Mouse (Mus musculus): ENCODE measurements around the gene Wipf1. TPM values are rescaled to one million over a fixed set of nuclear protein-coding genes. Genes with fewer than 3 reads are reported as not detected.
"Not testable (repeated sequence)": the region's sequence is repeated elsewhere in the genome, so short reads cannot be mapped to it uniquely, and the experiment has no call there.

The Wipf1 gene
- polyA plus RNA-seq, 1 experiment from 2014 or later: 7.8 TPM

DNA sequence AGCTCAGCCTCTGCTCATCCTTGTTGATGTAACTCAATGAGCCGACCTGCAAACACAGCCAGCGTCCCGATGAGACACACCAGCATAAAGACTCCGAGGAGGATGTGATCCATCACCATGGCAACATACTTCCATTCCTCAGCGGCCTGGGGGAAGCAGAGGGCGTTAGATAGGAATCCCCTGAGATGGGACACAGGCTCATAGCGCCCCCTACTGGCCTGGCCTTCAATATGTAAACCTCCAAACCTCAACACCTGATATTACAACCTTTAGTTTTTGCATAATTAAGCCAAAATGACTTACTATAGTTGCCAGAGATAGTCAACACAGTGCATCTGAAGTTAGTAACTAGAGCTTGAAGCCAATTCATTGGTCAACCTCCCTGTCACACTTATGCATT, 36.6 kb upstream of the Wipf1 start:
- no peak overlapping the region for H3K27ac ChIP-seq (ENCODE audit: low read depth, low read length)
- no peaks in the 10 kb centered on the region for H3K9me3 ChIP-seq (replicated peaks; ENCODE audit: control insufficient read depth, low read length)
- H3K4me3 ChIP-seq (ENCODE audit: low read depth, low read length): no peak overlapping the region
- H3K36me3 ChIP-seq (ENCODE audit: control insufficient read depth, insufficient read depth, low read length): no peaks in the 10 kb centered on the region
- WGBS (ENCODE audit: insufficient replicate concordance): 24% methylated on average over 7 of the region's 7 CpGs
- H3K4me1 ChIP-seq (ENCODE audit: control insufficient read depth, insufficient read depth, low read length): peaks cover 6% of the 10 kb centered on the region; the same call in 1 of the 2 replicates
- no peak overlapping the region for H3K9ac ChIP-seq (ENCODE audit: low read depth, low read length)
- no peaks in the 10 kb centered on the region for H3K27me3 ChIP-seq (ENCODE audit: control insufficient read depth, insufficient read depth, low read length)
- no peak overlapping the region for H3K4me2 ChIP-seq
- no peak for ATAC-seq (replicated peaks; ENCODE audit: insufficient number of reproducible peaks, low FRiP score, low TSS enrichment)

DNA sequence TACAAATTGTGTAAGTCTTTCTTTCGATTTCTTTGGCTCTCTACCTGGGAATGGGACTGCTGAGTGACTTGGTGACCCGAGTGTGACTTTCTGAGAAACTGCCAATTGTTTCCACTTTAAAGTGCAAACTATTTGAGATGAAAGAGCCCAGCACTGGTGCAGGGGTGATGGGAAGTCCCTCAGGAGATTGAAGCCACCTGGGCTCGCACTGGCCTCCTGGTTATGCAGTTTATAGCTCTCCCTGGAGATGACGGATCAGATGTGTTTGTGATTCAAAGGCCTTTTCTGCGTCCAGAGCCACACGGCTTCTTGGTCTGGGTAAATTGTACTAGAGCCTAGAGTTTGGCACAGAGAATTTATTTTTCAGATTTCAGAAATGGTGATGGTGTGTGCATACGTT, 34.2 kb upstream of the Wipf1 start:
- no peaks in the 10 kb centered on the region for H3K36me3 ChIP-seq (ENCODE audit: control insufficient read depth, insufficient read depth, low read length)
- peaks cover 6% of the 10 kb centered on the region; the same call in 1 of the 2 replicates for H3K4me1 ChIP-seq (ENCODE audit: control insufficient read depth, insufficient read depth, low read length)
- H3K4me2 ChIP-seq: no peak overlapping the region
- no peaks in the 10 kb centered on the region for H3K9me3 ChIP-seq (replicated peaks; ENCODE audit: control insufficient read depth, low read length)
- H3K27ac ChIP-seq (ENCODE audit: low read depth, low read length): no peak overlapping the region
- H3K9ac ChIP-seq (ENCODE audit: low read depth, low read length): no peak overlapping the region
- no peak overlapping the region for H3K4me3 ChIP-seq (ENCODE audit: low read depth, low read length)
- WGBS (ENCODE audit: insufficient replicate concordance): 61% methylated on average over 7 of the region's 7 CpGs
- no peak for ATAC-seq (replicated peaks; ENCODE audit: insufficient number of reproducible peaks, low FRiP score, low TSS enrichment)
- H3K27me3 ChIP-seq (ENCODE audit: control insufficient read depth, insufficient read depth, low read length): no peaks in the 10 kb centered on the region

DNA sequence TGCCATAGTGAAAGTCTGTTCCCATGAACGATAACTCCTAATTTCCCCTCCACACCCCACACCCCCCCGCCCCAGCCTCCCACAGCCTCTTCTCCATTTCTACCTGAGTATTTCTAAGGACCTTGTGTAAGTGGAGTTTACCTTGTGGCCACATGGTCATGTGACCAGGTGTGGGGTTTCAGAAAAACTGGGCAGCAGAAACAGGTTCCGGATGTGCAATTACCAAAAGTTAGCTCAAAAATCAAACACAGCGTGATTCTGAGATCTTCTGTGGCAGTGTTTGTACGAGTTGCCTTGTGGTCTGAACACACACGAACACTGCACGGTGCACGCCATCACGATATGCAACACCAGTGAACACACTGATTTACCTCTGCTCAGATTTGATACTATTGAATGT, 33.1 kb upstream of the Wipf1 start:
- 90% methylated on average over 9 of the region's 9 CpGs for WGBS (ENCODE audit: insufficient replicate concordance)

DNA sequence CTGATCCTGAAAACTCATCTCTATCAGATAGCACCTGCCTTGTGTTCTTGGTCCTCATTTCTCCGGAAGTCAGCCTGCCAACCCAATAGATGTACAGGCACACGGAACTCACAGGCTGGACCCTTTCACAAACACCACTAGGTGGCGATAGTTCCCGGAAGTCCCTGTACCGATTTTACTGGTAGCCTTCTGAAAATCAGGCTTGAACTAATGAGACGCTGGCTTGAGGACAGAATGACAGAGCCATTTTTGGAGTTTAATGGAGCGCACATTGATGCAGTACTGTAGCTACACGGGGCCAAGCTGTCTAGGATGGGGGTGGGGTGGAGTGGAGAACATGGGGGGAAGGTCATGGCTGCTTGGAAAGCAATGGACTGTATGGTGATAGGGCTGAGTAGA, 32.1 kb upstream of the Wipf1 start:
- peak overlapping the region; percentile 84 for H3K4me2 ChIP-seq
- 0 out of 2 replicates have a peak overlapping the region, but pooled peaks have one; percentile 34 for H3K9ac ChIP-seq (ENCODE audit: low read depth, low read length)
- no peaks in the 10 kb centered on the region for H3K27me3 ChIP-seq (ENCODE audit: control insufficient read depth, insufficient read depth, low read length)
- H3K36me3 ChIP-seq (ENCODE audit: control insufficient read depth, insufficient read depth, low read length): no peaks in the 10 kb centered on the region
- H3K4me3 ChIP-seq (ENCODE audit: low read depth, low read length): peak overlapping the region; percentile 44
- ATAC-seq (replicated peaks; ENCODE audit: insufficient number of reproducible peaks, low FRiP score, low TSS enrichment): no peak
- peaks cover 3% of the 10 kb centered on the region; the same call in 1 of the 2 replicates for H3K4me1 ChIP-seq (ENCODE audit: control insufficient read depth, insufficient read depth, low read length)
- H3K27ac ChIP-seq (ENCODE audit: low read depth, low read length): no peak overlapping the region
- WGBS (ENCODE audit: insufficient replicate concordance): 4% methylated on average over 8 of the region's 8 CpGs
- no peaks in the 10 kb centered on the region for H3K9me3 ChIP-seq (replicated peaks; ENCODE audit: control insufficient read depth, low read length)

More for the DNA sequence above, 33.1 kb upstream of the Wipf1 start:
- no peak overlapping the region for H3K4me3 ChIP-seq (ENCODE audit: low read depth, low read length)
- no peak overlapping the region for H3K9ac ChIP-seq (ENCODE audit: low read depth, low read length)
- H3K36me3 ChIP-seq (ENCODE audit: control insufficient read depth, insufficient read depth, low read length): no peaks in the 10 kb centered on the region
- no peaks in the 10 kb centered on the region for H3K27me3 ChIP-seq (ENCODE audit: control insufficient read depth, insufficient read depth, low read length)
- H3K4me2 ChIP-seq: no peak overlapping the region
- H3K4me1 ChIP-seq (ENCODE audit: control insufficient read depth, insufficient read depth, low read length): peaks cover 6% of the 10 kb centered on the region; the same call in 1 of the 2 replicates
- no peak overlapping the region for H3K27ac ChIP-seq (ENCODE audit: low read depth, low read length)
- no peaks in the 10 kb centered on the region for H3K9me3 ChIP-seq (replicated peaks; ENCODE audit: control insufficient read depth, low read length)
- ATAC-seq (replicated peaks; ENCODE audit: insufficient number of reproducible peaks, low FRiP score, low TSS enrichment): no peak

DNA sequence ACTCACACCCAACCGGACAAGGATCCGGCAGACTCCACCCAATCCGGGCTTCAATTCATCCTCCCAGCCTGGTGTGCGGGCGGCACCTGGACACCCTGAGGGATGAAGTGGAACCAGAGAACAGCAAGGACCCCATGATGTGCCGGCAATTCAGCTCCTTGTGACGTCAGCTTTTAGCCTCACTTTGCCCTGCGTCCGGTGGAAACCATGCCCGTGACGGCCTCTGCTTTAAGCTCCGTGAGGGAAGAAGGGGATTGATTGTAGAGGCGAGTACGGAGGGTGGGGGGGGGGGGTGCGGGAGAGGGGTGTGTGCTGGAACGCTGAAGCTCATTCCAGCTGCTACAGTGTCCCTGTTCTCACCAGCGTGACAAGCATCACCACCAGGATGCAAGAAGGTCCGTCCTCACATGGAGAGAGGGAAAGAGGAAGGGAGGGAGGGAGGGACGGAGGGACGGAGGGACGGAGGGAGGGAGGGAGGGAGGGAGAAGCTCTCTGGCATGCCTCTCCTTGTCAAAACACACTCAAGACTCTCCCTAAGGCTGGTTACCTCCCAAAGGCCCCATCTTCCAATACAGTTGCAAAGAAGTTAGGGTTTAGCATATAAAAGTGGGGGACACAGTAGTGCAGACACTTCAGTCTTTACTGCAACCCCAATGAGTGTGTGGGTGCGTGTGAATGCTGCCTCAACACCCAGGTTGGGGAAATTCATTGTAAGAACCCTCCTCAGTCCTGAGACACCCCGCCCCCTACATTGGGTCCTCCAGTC, 31.5 kb upstream of the Wipf1 start:
- H3K4me3 ChIP-seq (ENCODE audit: low read depth, low read length): peak overlapping the region; percentile 44
- 0 out of 2 replicates have a peak, but pooled peaks have one; percentile 55 for ATAC-seq (replicated peaks; ENCODE audit: insufficient number of reproducible peaks, low FRiP score, low TSS enrichment)
- no peaks in the 10 kb centered on the region for H3K27me3 ChIP-seq (ENCODE audit: control insufficient read depth, insufficient read depth, low read length)
- no peaks in the 10 kb centered on the region for H3K9me3 ChIP-seq (replicated peaks; ENCODE audit: control insufficient read depth, low read length)
- 0 out of 2 replicates have a peak overlapping the region, but pooled peaks have one; percentile 34 for H3K9ac ChIP-seq (ENCODE audit: low read depth, low read length)
- H3K27ac ChIP-seq (ENCODE audit: low read depth, low read length): no peak overlapping the region
- H3K36me3 ChIP-seq (ENCODE audit: control insufficient read depth, insufficient read depth, low read length): no peaks in the 10 kb centered on the region
- peaks cover 3% of the 10 kb centered on the region; the same call in 1 of the 2 replicates for H3K4me1 ChIP-seq (ENCODE audit: control insufficient read depth, insufficient read depth, low read length)
- peak overlapping the region; percentile 84 for H3K4me2 ChIP-seq
- 5% methylated on average over 22 of the region's 23 CpGs for WGBS (ENCODE audit: insufficient replicate concordance)

DNA sequence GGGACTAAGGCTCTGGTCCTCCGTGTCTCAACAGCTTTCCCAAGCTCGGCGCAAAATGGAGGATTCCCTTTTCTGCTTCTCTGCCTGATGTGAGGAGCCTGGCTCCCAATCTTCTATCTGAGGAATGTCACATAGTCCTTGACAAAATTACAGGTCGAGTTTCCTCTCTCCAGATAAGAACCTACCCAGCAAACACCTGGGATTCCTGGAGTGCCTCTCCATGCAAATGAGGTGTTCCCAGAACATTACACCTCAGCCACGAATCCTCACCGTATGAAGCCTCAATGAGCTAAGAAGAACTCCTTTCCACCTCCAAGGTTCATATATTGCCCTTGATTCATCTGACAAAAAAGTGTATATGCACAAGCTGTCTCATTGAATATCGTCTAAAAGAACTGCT, 30.9 kb upstream of the Wipf1 start:
- Histone ChIP-seq H3K9ac (ENCODE audit: low read depth, low read length) (no peak overlapping the region), H3K4me3 (ENCODE audit: low read depth, low read length) (peak overlapping the region; percentile 44), H3K9me3 (replicated peaks; ENCODE audit: control insufficient read depth, low read length) (no peaks in the 10 kb centered on the region), H3K36me3 (ENCODE audit: control insufficient read depth, insufficient read depth, low read length) (no peaks in the 10 kb centered on the region), H3K4me1 (ENCODE audit: control insufficient read depth, insufficient read depth, low read length) (peaks cover 3% of the 10 kb centered on the region; the same call in 1 of the 2 replicates), H3K27me3 (ENCODE audit: control insufficient read depth, insufficient read depth, low read length) (no peaks in the 10 kb centered on the region), H3K27ac (ENCODE audit: low read depth, low read length) (no peak overlapping the region), H3K4me2 (peak overlapping the region; percentile 84)
- ATAC-seq (replicated peaks; ENCODE audit: insufficient number of reproducible peaks, low FRiP score, low TSS enrichment): no peak
- WGBS (ENCODE audit: insufficient replicate concordance): 35% methylated on average over 7 of the region's 7 CpGs

DNA sequence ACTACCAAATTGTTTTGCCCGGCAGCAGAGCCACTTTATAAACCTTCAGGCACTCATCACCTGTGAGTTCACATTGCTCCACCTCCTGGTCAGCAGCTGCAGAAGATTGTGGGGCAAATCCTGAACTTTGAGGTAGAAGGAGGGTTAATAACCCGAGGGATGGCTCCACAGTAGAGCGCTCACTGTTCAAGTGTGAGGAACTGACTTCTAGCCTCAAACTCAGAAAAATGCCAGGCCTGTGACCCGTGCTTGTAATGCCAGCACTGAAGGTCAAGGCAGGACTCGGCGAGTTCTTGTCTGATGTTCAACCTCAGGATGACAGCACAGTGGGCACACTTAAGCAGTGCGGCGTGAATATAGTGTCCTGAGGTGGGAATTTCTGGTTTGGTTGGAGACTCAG, 28.4 kb upstream of the Wipf1 start:
- Histone ChIP-seq H3K36me3 (ENCODE audit: control insufficient read depth, insufficient read depth, low read length) (no peaks in the 10 kb centered on the region), H3K4me2 (no peak overlapping the region), H3K27me3 (ENCODE audit: control insufficient read depth, insufficient read depth, low read length) (no peaks in the 10 kb centered on the region), H3K9me3 (replicated peaks; ENCODE audit: control insufficient read depth, low read length) (no peaks in the 10 kb centered on the region), H3K27ac (ENCODE audit: low read depth, low read length) (no peak overlapping the region), H3K4me1 (ENCODE audit: control insufficient read depth, insufficient read depth, low read length) (peaks cover 3% of the 10 kb centered on the region; the same call in 1 of the 2 replicates), H3K4me3 (ENCODE audit: low read depth, low read length) (no peak overlapping the region), H3K9ac (ENCODE audit: low read depth, low read length) (no peak overlapping the region)
- ATAC-seq (replicated peaks; ENCODE audit: insufficient number of reproducible peaks, low FRiP score, low TSS enrichment): no peak
- 78% methylated on average over 8 of the region's 8 CpGs for WGBS (ENCODE audit: insufficient replicate concordance)

DNA sequence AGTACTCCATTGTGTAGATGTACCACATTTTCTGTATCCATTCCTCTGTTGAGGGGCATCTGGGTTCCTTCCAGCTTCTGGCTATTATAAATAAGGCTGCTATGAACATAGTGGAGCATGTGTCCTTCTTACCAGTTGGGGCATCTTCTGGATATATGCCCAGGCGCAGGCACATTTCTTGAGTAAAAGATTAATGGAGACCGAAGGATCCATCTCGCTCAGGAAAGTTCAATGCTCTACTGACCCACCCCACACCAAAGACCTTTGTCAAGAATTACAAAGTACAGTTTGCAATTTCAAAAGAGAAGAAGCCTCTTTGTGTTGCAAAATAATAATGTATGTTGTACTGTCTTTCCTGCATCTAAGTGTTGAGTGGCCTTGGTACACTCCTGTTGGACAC, 27.5 kb upstream of the Wipf1 start:
- not testable (repeated sequence) for H3K4me1 ChIP-seq (ENCODE audit: control insufficient read depth, insufficient read depth, low read length); H3K4me2 ChIP-seq; H3K27ac ChIP-seq (ENCODE audit: low read depth, low read length); H3K4me3 ChIP-seq (ENCODE audit: low read depth, low read length); H3K9ac ChIP-seq (ENCODE audit: low read depth, low read length); H3K9me3 ChIP-seq (replicated peaks; ENCODE audit: control insufficient read depth, low read length); H3K27me3 ChIP-seq (ENCODE audit: control insufficient read depth, insufficient read depth, low read length); H3K36me3 ChIP-seq (ENCODE audit: control insufficient read depth, insufficient read depth, low read length); ATAC-seq (replicated peaks; ENCODE audit: insufficient number of reproducible peaks, low FRiP score, low TSS enrichment)
- WGBS (ENCODE audit: insufficient replicate concordance): 86% methylated on average over 3 of the region's 3 CpGs

DNA sequence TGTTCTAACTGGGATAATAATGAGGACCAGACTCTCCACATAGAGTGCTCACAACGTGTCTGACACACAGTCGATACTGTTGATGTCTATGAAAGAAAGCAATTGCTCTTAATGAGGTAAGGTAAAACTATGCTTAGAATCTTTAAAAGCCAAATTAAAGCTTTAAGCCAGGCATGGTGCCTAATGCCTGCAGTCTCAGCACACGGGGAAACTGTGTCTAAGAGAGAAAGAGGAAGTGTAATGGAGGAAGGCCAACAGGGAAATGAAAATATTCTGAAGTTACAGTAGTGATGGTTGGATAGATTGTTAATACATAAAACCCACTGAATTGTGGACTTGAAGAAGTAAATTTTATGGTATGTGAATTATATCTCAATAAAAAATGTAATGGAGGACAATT, 24.9 kb upstream of the Wipf1 start:
- H3K9ac ChIP-seq (ENCODE audit: low read depth, low read length): no peak overlapping the region
- H3K36me3 ChIP-seq (ENCODE audit: control insufficient read depth, insufficient read depth, low read length): no peaks in the 10 kb centered on the region
- H3K4me2 ChIP-seq: no peak overlapping the region
- no peaks in the 10 kb centered on the region for H3K9me3 ChIP-seq (replicated peaks; ENCODE audit: control insufficient read depth, low read length)
- no peaks in the 10 kb centered on the region for H3K4me1 ChIP-seq (ENCODE audit: control insufficient read depth, insufficient read depth, low read length)
- no peak overlapping the region for H3K27ac ChIP-seq (ENCODE audit: low read depth, low read length)
- no peak overlapping the region for H3K4me3 ChIP-seq (ENCODE audit: low read depth, low read length)
- 77% methylated on average over 3 of the region's 3 CpGs for whole genome bisulfite sequencing (ENCODE audit: insufficient replicate concordance)
- no peaks in the 10 kb centered on the region for H3K27me3 ChIP-seq (ENCODE audit: control insufficient read depth, insufficient read depth, low read length)
- no peak for ATAC-seq (replicated peaks; ENCODE audit: insufficient number of reproducible peaks, low FRiP score, low TSS enrichment)
